Mouse (Mus musculus) liver, embryonic 14.5 days (tissue): ENCODE measurements around the gene Taar7b. TPM values are rescaled to one million over a fixed set of nuclear protein-coding genes. Genes with fewer than 3 reads are reported as not detected.

Experiments used
- ATAC-seq: fragments of 200-750 bp; cut with Nextera tagmentation; 2 replicates; pipeline ENCODE4 v1.8.0; 2017; ENCODE audit warnings: moderate number of reproducible peaks, mild to moderate bottlenecking, moderate library complexity; ENCODE audit not compliant: insufficient read depth
- DNase-seq, 3 experiments: peaks; one replicate each; pipeline ENCODE4 v3.0.0-alpha.2; 2012 to 2013; ENCODE audit warnings: low read depth in 3 of 3, low spot score in 3 of 3
- H3K27ac ChIP-seq: fragments of 300-500 bp; sonication (generic); 2 replicates; pipeline ENCODE4 v1.5.1; 2014; ENCODE audit warnings: moderate library complexity, mild to moderate bottlenecking, control low read depth, inconsistent platforms
- H3K27me3 ChIP-seq: fragments of 300-500 bp; sonication (generic); 2 replicates; pipeline ENCODE4 v1.6.1; 2014; ENCODE audit warnings: mild to moderate bottlenecking, low read length, moderate library complexity; ENCODE audit not compliant: control insufficient read depth, insufficient read depth
- H3K36me3 ChIP-seq: fragments of 300-500 bp; sonication (generic); replicated peaks from 2 replicates; pipeline ENCODE4 v1.6.1; 2014; ENCODE audit warnings: low read depth; ENCODE audit not compliant: control insufficient read depth, insufficient read depth
- H3K4me1 ChIP-seq, 2 experiments: fragments of 200-500 bp in 1 of 2; fragments of 300-500 bp in 1 of 2; sonication (generic) in 1 of 2; replicated peaks; 2 replicates each; pipeline ENCODE4 v1.6.1; 2012 to 2014; ENCODE audit warnings: antibody characterized with exemption in 1 of 2, inconsistent platforms in 1 of 2, low read length in 1 of 2; ENCODE audit not compliant: control insufficient read depth in 2 of 2, insufficient read depth in 2 of 2
- H3K4me2 ChIP-seq: fragments of 300-500 bp; sonication (generic); 2 replicates; pipeline ENCODE4 v1.6.1; 2014; ENCODE audit warnings: low read depth, mild to moderate bottlenecking, control low read depth, moderate library complexity
- H3K4me3 ChIP-seq, 2 experiments: fragments of 200-500 bp in 1 of 2; fragments of 300-500 bp in 1 of 2; sonication (generic) in 1 of 2; 2 replicates each; pipeline ENCODE4 v1.5.1; 2012 to 2014; ENCODE audit warnings: low read depth in 2 of 2, low read length in 2 of 2, mild to moderate bottlenecking in 2 of 2, control low read depth in 1 of 2, inconsistent platforms in 1 of 2, moderate library complexity in 1 of 2; ENCODE audit not compliant: insufficient read depth in 1 of 2
- H3K9ac ChIP-seq: fragments of 300-500 bp; sonication (generic); replicated peaks from 2 replicates; pipeline ENCODE4 v1.6.1; 2014; ENCODE audit warnings: mild to moderate bottlenecking, control low read depth, moderate library complexity
- H3K9me3 ChIP-seq: fragments of 300-500 bp; sonication (generic); 2 replicates; pipeline ENCODE4 v1.6.1; 2016; ENCODE audit warnings: low read length, mixed read lengths; ENCODE audit not compliant: control insufficient read depth
- CTCF ChIP-seq: IDR thresholded peaks from 2 replicates; pipeline ENCODE4 v1.5.1; 2016; ENCODE audit warnings: antibody characterized with exemption, low read depth, control low read depth
- EP300 ChIP-seq: IDR thresholded peaks from 2 replicates; pipeline ENCODE4 v1.6.1; 2016; ENCODE audit warnings: antibody characterized with exemption, low read depth
- WGBS: fragments of 180-500 bp; shearing (Covaris S2); extraction: QIAGEN DNeasy Blood & Tissue Kit; methylation state at CpG from one replicate; pipeline ENCODE4 v1.1.7; 2014; ENCODE audit not compliant: insufficient replicate concordance; 5-methylcytosine and 5-hydroxymethylcytosine counted together
- polyA plus RNA-seq, 2 experiments: library from polyadenylated mRNA; depleted of rRNA in 1 of 2; stranded (reverse) in 1 of 2; unstranded in 1 of 2; fragments of >200 nt; fragmentation: Nextera tagmentation in 1 of 2; extraction: Ambion mirVana in 1 of 2; gene quantifications; 2 replicates each; pipeline versions ENCODE4 v1.2.1 to v1.2.3; 2012 to 2014

The Taar7b gene
- not detected in 2 replicates for polyA plus RNA-seq (2012; rRNA removed)
- not detected in 2 replicates for polyA plus RNA-seq (2014; fragmentation: Nextera tagmentation; extraction: Ambion mirVana)

- no peak within 1 kb of the TSS for H3K4me3 ChIP-seq
- H3K27ac ChIP-seq, result no peak within 1 kb of the TSS
- no peaks in the 10 kb centered on the region for H3K4me1 ChIP-seq
- TF ChIP-seq EP300, result no peak
- TF ChIP-seq CTCF, result no peak
- H3K36me3 ChIP-seq, result no peaks in the 10 kb centered on the region
- no peaks in the 10 kb centered on the region for H3K9me3 ChIP-seq
- no peaks in the 10 kb centered on the region for H3K27me3 ChIP-seq
- DNase-seq, result no peak
- no peak for ATAC-seq
- WGBS, result 67% methylated on average over 1 of the region's 1 CpGs
- no peak within 1 kb of the TSS for H3K9ac ChIP-seq
- no peak within 1 kb of the TSS for H3K4me2 ChIP-seq
Observed at GRCm38 (mm10) chr10:23999639-24000038, at the start of gene Taar7b. TSS of gene Taar7b (plus strand) at chr10:23999939.

- H3K36me3 ChIP-seq, result no peaks in the 10 kb centered on the region
- no peak overlapping the region for H3K27ac ChIP-seq
- H3K9me3 ChIP-seq, result no peaks in the 10 kb centered on the region
- H3K27me3 ChIP-seq, result no peaks in the 10 kb centered on the region
- TF ChIP-seq EP300 (no peak), CTCF (no peak)
- no peak for ATAC-seq
- 56% methylated on average over 6 of the region's 6 CpGs for WGBS
- DNase-seq, result no peak
- no peaks in the 10 kb centered on the region for H3K4me1 ChIP-seq
- H3K4me3 ChIP-seq, result no peak overlapping the region
- no peak overlapping the region for H3K9ac ChIP-seq
- no peak overlapping the region for H3K4me2 ChIP-seq
Observed at GRCm38 (mm10) chr10:23951714-23952113, 48.0 kb upstream of the Taar7b start.

GRCm38 (mm10) chr10:23959071-23959470 is 40.7 kb upstream of the Taar7b start:
- DNase-seq, result no peak
- H3K27me3 ChIP-seq, result no peaks in the 10 kb centered on the region
- ATAC-seq, result no peak
- no peak overlapping the region for H3K27ac ChIP-seq
- H3K4me3 ChIP-seq, result no peak overlapping the region
- H3K4me1 ChIP-seq, result no peaks in the 10 kb centered on the region
- H3K4me2 ChIP-seq, result no peak overlapping the region
- no peak overlapping the region for H3K9ac ChIP-seq
- TF ChIP-seq EP300, result no peak
- no peak for TF ChIP-seq CTCF
- no peaks in the 10 kb centered on the region for H3K36me3 ChIP-seq
- WGBS, result 47% methylated on average over 3 of the region's 3 CpGs
- no peaks in the 10 kb centered on the region for H3K9me3 ChIP-seq

- Histone ChIP-seq H3K4me1 (no peaks in the 10 kb centered on the region), H3K9me3 (no peaks in the 10 kb centered on the region), H3K36me3 (no peaks in the 10 kb centered on the region), H3K27ac (no peak within 1 kb of the TSS), H3K27me3 (no peaks in the 10 kb centered on the region), H3K4me2 (no peak within 1 kb of the TSS), H3K4me3 (no peak within 1 kb of the TSS), H3K9ac (no peak within 1 kb of the TSS)
- no peak for TF ChIP-seq CTCF
- no peak for TF ChIP-seq EP300
- DNase-seq, result no peak
- WGBS, result 68% methylated on average over 13 of the region's 13 CpGs
- ATAC-seq, result no peak
Observed at GRCm38 (mm10) chr10:23960444-23960915, 39.3 kb upstream of the Taar7b start, which contains the start of gene Taar4. TSS of gene Taar4 (plus strand) at chr10:23960494.

- Histone ChIP-seq H3K9me3 (no peaks in the 10 kb centered on the region), H3K4me1 (no peaks in the 10 kb centered on the region), H3K9ac (no peak overlapping the region), H3K27me3 (no peaks in the 10 kb centered on the region), H3K4me3 (no peak overlapping the region), H3K27ac (no peak overlapping the region), H3K36me3 (no peaks in the 10 kb centered on the region), H3K4me2 (no peak overlapping the region)
- TF ChIP-seq EP300, result no peak
- TF ChIP-seq CTCF, result no peak
- DNase-seq (no peak), ATAC-seq (no peak)
- WGBS, result 38% methylated on average over 3 of the region's 3 CpGs
Observed at GRCm38 (mm10) chr10:23963444-23963843, 36.3 kb upstream of the Taar7b start.
